Mouse (Mus musculus): Measurements from ENCODE around the gene Trim12c. TPM values are rescaled to one million over a fixed set of nuclear protein-coding genes. Genes with fewer than 3 reads are reported as not detected.
A peak's percentile ranks its signal among the peaks of the same experiment; 100 is the strongest.
"Not testable (repeated sequence)": the region's sequence is repeated elsewhere in the genome, so short reads cannot be mapped to it uniquely, and the experiment has no call there.

Gene Trim12c
- polyA plus RNA-seq (2014; fragmentation: Nextera tagmentation; extraction: Ambion mirVana): 1.6 and 2.8 TPM in 2 replicates

DNA sequence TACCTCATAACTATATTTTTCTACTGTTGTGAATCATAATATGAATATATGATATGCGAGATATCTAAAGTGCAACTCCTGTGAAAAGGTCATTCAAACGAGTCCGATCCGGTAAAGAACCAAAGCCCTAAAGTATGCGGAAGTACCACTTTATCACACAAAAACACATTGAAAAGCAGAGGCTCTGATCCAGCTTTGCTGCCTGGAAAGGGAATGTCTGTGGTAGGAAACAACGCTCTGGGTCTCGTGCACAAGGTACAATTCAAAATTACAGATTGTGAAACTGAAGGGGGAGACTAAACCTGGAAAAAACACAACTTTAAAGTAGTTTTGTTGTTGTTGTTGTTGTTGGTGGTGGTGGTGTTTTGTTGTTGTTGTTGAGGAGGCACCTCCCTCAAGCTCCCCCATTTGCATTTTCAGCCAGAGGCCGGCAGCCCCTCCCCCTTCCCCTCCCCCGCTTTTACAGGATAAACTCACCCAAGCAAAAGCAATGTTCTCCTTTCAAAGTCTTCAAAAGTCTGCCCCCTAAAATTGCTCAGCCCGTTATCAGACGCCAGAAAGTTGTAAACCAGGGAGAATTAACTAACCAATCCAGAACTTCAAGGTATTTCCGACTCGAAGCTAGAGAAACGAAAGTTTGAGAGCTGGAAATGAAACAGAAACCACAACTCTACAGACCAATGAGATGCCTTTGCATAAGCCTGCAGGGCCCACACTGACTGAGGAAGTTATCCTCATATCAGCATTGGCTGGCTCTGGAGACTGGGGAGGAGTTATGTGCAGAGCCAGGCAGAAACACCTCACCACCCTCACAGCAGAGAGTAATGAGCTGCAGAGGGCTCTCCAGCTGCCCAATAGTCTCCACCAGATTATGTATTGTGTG, at the start of gene Trim12c:
Gene Trim12c, minus strand, starts transcription at position 646 of the 883 bp plus-strand sequence.
- no peaks in the 10 kb centered on the region for H3K9me3 ChIP-seq (replicated peaks; ENCODE audit: control insufficient read depth, low read length)
- no peaks in the 10 kb centered on the region for H3K27me3 ChIP-seq (ENCODE audit: control insufficient read depth, insufficient read depth, low read length)
- H3K4me3 ChIP-seq (ENCODE audit: low read depth, low read length): peak within 1 kb of the TSS; percentile 54
- ATAC-seq (replicated peaks; ENCODE audit: insufficient number of reproducible peaks, low FRiP score, low TSS enrichment): peak; percentile 99
- H3K36me3 ChIP-seq (ENCODE audit: control insufficient read depth, insufficient read depth, low read length): no peaks in the 10 kb centered on the region
- peak within 1 kb of the TSS; percentile 70 for H3K4me2 ChIP-seq
- 3% methylated on average over 14 of the region's 14 CpGs for WGBS (ENCODE audit: insufficient replicate concordance)
- H3K4me1 ChIP-seq (ENCODE audit: control insufficient read depth, insufficient read depth, low read length): no peaks in the 10 kb centered on the region; the same call in 1 of the 2 replicates
- H3K27ac ChIP-seq (ENCODE audit: low read depth, low read length): peak within 1 kb of the TSS; percentile 71
- H3K9ac ChIP-seq (ENCODE audit: low read depth, low read length): peak within 1 kb of the TSS; percentile 54; the same call in 1 of the 2 replicates

DNA sequence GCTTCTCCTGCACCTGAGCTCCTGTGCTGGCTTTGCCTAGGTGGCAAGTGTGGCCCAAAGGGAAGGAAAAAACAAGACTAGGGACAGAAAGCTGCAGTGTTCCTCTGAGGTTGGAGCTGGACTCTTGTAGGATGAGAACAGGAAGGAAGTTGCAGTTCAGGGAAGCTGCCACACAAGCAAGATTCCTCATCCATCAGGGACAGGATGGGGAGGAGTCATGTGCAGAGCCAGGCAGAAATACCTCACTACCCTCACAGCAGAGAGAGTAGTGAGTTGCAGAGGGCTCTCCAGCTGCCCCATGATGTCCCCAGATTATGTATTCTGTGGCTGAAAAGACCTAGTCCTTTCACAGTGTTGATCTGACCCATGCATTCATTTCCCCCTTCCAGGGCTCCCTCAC, 48.0 kb upstream of the Trim12c start:
- Histone ChIP-seq H3K27me3 (ENCODE audit: control insufficient read depth, insufficient read depth, low read length) (no peaks in the 10 kb centered on the region), H3K4me2 (no peak overlapping the region), H3K4me3 (ENCODE audit: low read depth, low read length) (no peak overlapping the region), H3K27ac (ENCODE audit: low read depth, low read length) (no peak overlapping the region), H3K9me3 (replicated peaks; ENCODE audit: control insufficient read depth, low read length) (no peaks in the 10 kb centered on the region), H3K4me1 (ENCODE audit: control insufficient read depth, insufficient read depth, low read length) (no peaks in the 10 kb centered on the region), H3K36me3 (ENCODE audit: control insufficient read depth, insufficient read depth, low read length) (no peaks in the 10 kb centered on the region), H3K9ac (ENCODE audit: low read depth, low read length) (no peak overlapping the region)
- no peak for ATAC-seq (replicated peaks; ENCODE audit: insufficient number of reproducible peaks, low FRiP score, low TSS enrichment)

DNA sequence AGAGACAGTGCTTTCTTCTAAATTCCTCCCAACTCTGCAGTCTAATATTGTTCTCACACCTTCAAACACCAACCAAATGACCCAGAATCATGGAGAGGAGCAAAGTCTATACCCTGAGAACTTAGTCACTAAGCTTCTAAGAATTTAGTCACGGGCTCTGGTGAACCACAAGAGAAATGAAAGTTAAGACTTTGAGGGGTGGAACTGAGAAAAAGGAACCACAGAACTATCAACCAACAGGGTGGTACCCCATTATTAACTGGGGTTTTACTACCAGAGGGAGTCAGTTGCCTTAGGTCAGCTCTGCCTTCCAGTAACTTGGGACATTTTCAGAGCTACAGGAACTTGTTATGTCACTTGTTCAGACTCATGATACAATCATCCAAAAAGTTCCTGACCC, 47.5 kb upstream of the Trim12c start, which contains the start of gene Trim30c:
Gene Trim30c, minus strand, starts transcription at position 140 of the 400 bp plus-strand sequence.
- no peak within 1 kb of the TSS for H3K4me3 ChIP-seq (ENCODE audit: low read depth, low read length)
- H3K36me3 ChIP-seq (ENCODE audit: control insufficient read depth, insufficient read depth, low read length): no peaks in the 10 kb centered on the region
- no peak within 1 kb of the TSS for H3K27ac ChIP-seq (ENCODE audit: low read depth, low read length)
- H3K4me1 ChIP-seq (ENCODE audit: control insufficient read depth, insufficient read depth, low read length): no peaks in the 10 kb centered on the region
- H3K9ac ChIP-seq (ENCODE audit: low read depth, low read length): no peak within 1 kb of the TSS
- no peak within 1 kb of the TSS for H3K4me2 ChIP-seq
- 79% methylated on average over 1 of the region's 1 CpGs for WGBS (ENCODE audit: insufficient replicate concordance)
- no peaks in the 10 kb centered on the region for H3K9me3 ChIP-seq (replicated peaks; ENCODE audit: control insufficient read depth, low read length)
- no peak for ATAC-seq (replicated peaks; ENCODE audit: insufficient number of reproducible peaks, low FRiP score, low TSS enrichment)
- H3K27me3 ChIP-seq (ENCODE audit: control insufficient read depth, insufficient read depth, low read length): no peaks in the 10 kb centered on the region

DNA sequence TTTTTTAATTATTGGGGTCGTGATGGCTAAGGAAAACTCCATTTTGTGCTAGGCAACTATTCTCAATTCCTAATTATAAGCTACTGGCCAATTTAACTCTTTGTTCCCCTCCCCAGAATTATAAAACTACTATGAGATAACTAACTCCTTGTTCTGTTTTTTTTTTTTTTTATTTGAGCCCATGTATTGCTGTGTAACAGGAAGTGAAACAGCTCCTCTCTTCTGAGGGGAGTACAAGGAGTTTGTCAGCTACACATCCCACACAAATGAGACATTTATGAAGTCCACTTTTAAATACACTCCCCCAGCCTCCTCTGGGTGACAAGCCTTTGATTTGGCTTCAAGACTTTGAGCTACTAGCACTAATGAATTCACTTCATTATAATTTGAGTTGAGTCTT, 45.3 kb upstream of the Trim12c start:
- 73% methylated on average over 1 of the region's 1 CpGs for WGBS (ENCODE audit: insufficient replicate concordance)
- Histone ChIP-seq H3K4me2 (no peak overlapping the region), H3K27ac (ENCODE audit: low read depth, low read length) (no peak overlapping the region), H3K9ac (ENCODE audit: low read depth, low read length) (no peak overlapping the region), H3K36me3 (ENCODE audit: control insufficient read depth, insufficient read depth, low read length) (no peaks in the 10 kb centered on the region), H3K9me3 (replicated peaks; ENCODE audit: control insufficient read depth, low read length) (no peaks in the 10 kb centered on the region), H3K4me3 (ENCODE audit: low read depth, low read length) (no peak overlapping the region), H3K27me3 (ENCODE audit: control insufficient read depth, insufficient read depth, low read length) (no peaks in the 10 kb centered on the region), H3K4me1 (ENCODE audit: control insufficient read depth, insufficient read depth, low read length) (no peaks in the 10 kb centered on the region)
- ATAC-seq (replicated peaks; ENCODE audit: insufficient number of reproducible peaks, low FRiP score, low TSS enrichment): no peak

- H3K9ac ChIP-seq (ENCODE audit: low read depth, low read length): no peak within 1 kb of the TSS
- no peaks in the 10 kb centered on the region for H3K9me3 ChIP-seq (replicated peaks; ENCODE audit: control insufficient read depth, low read length)
- no peak within 1 kb of the TSS for H3K27ac ChIP-seq (ENCODE audit: low read depth, low read length)
- H3K27me3 ChIP-seq (ENCODE audit: control insufficient read depth, insufficient read depth, low read length): no peaks in the 10 kb centered on the region
- H3K4me1 ChIP-seq (ENCODE audit: control insufficient read depth, insufficient read depth, low read length): no peaks in the 10 kb centered on the region
- no peaks in the 10 kb centered on the region for H3K36me3 ChIP-seq (ENCODE audit: control insufficient read depth, insufficient read depth, low read length)
- ATAC-seq (replicated peaks; ENCODE audit: insufficient number of reproducible peaks, low FRiP score, low TSS enrichment): no peak
- H3K4me2 ChIP-seq: no peak within 1 kb of the TSS
- H3K4me3 ChIP-seq (ENCODE audit: low read depth, low read length): no peak within 1 kb of the TSS
- WGBS (ENCODE audit: insufficient replicate concordance): 67% methylated on average over 1 of the region's 1 CpGs
Observed at GRCm38 (mm10) chr7:104369736-104370414, 16.7 kb upstream of the Trim12c start, which contains the start of gene Trim30b. Trim30b (minus strand) TSS chr7:104369884.

DNA sequence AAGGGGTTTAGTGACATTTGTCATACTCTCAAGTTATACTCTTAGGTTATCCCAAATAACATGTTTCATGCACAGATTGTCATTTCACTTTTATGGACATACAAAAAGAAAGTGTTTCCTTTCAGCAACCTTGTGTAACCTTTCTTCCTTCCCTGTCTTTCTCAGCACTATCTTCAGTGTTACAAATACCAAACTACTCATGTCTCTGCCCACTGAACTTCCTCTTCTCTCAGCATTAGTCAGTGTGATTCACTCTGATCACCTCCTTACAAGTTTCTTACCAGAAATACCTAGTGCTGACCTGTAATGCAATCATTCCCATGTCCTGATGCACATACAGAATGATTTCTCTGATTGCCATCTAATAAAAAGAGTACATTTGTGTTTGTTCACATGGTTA, 13.2 kb upstream of the Trim12c start:
- no peak overlapping the region for H3K27ac ChIP-seq (ENCODE audit: low read depth, low read length)
- no peak overlapping the region for H3K9ac ChIP-seq (ENCODE audit: low read depth, low read length)
- no peak overlapping the region for H3K4me3 ChIP-seq (ENCODE audit: low read depth, low read length)
- H3K36me3 ChIP-seq (ENCODE audit: control insufficient read depth, insufficient read depth, low read length): no peaks in the 10 kb centered on the region
- H3K4me2 ChIP-seq: no peak overlapping the region
- no peak for ATAC-seq (replicated peaks; ENCODE audit: insufficient number of reproducible peaks, low FRiP score, low TSS enrichment)
- H3K9me3 ChIP-seq (replicated peaks; ENCODE audit: control insufficient read depth, low read length): no peaks in the 10 kb centered on the region
- H3K4me1 ChIP-seq (ENCODE audit: control insufficient read depth, insufficient read depth, low read length): no peaks in the 10 kb centered on the region
- H3K27me3 ChIP-seq (ENCODE audit: control insufficient read depth, insufficient read depth, low read length): no peaks in the 10 kb centered on the region

- H3K27ac ChIP-seq (ENCODE audit: low read depth, low read length): 0 out of 2 replicates have a peak overlapping the region, but pooled peaks have one; percentile 25
- peak overlapping the region; percentile 70 for H3K4me2 ChIP-seq
- no peaks in the 10 kb centered on the region for H3K9me3 ChIP-seq (replicated peaks; ENCODE audit: control insufficient read depth, low read length)
- ATAC-seq (replicated peaks; ENCODE audit: insufficient number of reproducible peaks, low FRiP score, low TSS enrichment): no peak; the same call in 1 of the 2 replicates
- no peaks in the 10 kb centered on the region for H3K27me3 ChIP-seq (ENCODE audit: control insufficient read depth, insufficient read depth, low read length)
- H3K4me1 ChIP-seq (ENCODE audit: control insufficient read depth, insufficient read depth, low read length): no peaks in the 10 kb centered on the region; the same call in 1 of the 2 replicates
- H3K9ac ChIP-seq (ENCODE audit: low read depth, low read length): no peak overlapping the region
- H3K4me3 ChIP-seq (ENCODE audit: low read depth, low read length): peak overlapping the region; percentile 54
- 57% methylated on average over 2 of the region's 2 CpGs for WGBS (ENCODE audit: insufficient replicate concordance)
- no peaks in the 10 kb centered on the region for H3K36me3 ChIP-seq (ENCODE audit: control insufficient read depth, insufficient read depth, low read length)
Observed at GRCm38 (mm10) chr7:104353600-104353967, 422 bp upstream of the Trim12c start.

- not testable (repeated sequence) for H3K27me3 ChIP-seq (ENCODE audit: control insufficient read depth, insufficient read depth, low read length); ATAC-seq (replicated peaks; ENCODE audit: insufficient number of reproducible peaks, low FRiP score, low TSS enrichment); H3K4me2 ChIP-seq; H3K4me3 ChIP-seq (ENCODE audit: low read depth, low read length); H3K36me3 ChIP-seq (ENCODE audit: control insufficient read depth, insufficient read depth, low read length); H3K27ac ChIP-seq (ENCODE audit: low read depth, low read length); H3K9ac ChIP-seq (ENCODE audit: low read depth, low read length); H3K9me3 ChIP-seq (replicated peaks; ENCODE audit: control insufficient read depth, low read length); H3K4me1 ChIP-seq (ENCODE audit: control insufficient read depth, insufficient read depth, low read length)
- WGBS (ENCODE audit: insufficient replicate concordance): 79% methylated on average over 4 of the region's 4 CpGs
Observed at GRCm38 (mm10) chr7:104348043-104348442, 5.1 kb downstream of the Trim12c start.
